Mouse (Mus musculus): ENCODE measurements around the gene 0610010K14Rik. TPM values are rescaled to one million over a fixed set of nuclear protein-coding genes. Genes with fewer than 3 reads are reported as not detected.

0610010K14Rik gene
- polyA plus RNA-seq, 1 experiment: 153 TPM

GRCm38 (mm10) chr11:70226602-70226890 lies 11.2 kb downstream of the 0610010K14Rik start:
- 81% methylated on average over 18 of the region's 18 CpGs for WGBS
- H3K27me3 ChIP-seq (ENCODE audit: control insufficient read depth, insufficient read depth, low read length): peaks cover 6% of the 10 kb centered on the region; the same call in 1 of the 2 replicates
- H3K36me3 ChIP-seq (ENCODE audit: control insufficient read depth, insufficient read depth, low read length): no peaks in the 10 kb centered on the region
- no peak overlapping the region for H3K27ac ChIP-seq (ENCODE audit: control insufficient read depth, insufficient read depth, low read length)
- no peak overlapping the region for H3K4me3 ChIP-seq (ENCODE audit: control insufficient read depth, insufficient read depth, low read length)
- DNase-seq: no peak
- peaks cover 27% of the 10 kb centered on the region for H3K4me1 ChIP-seq (replicated peaks; ENCODE audit: control insufficient read depth, insufficient read depth, low read length)
- TF ChIP-seq CTCF (IDR thresholded peaks at IDR 0.05; ENCODE audit: borderline replicate concordance, control insufficient read depth, extremely low read depth, insufficient read depth, low read length, poor library complexity) (no peak), POLR2A (IDR thresholded peaks at IDR 0.05; ENCODE audit: control insufficient read depth, extremely low read depth, insufficient read depth, low read length, poor library complexity) (no peak)

GRCm38 (mm10) chr11:70225798-70226601 lies 11.7 kb downstream of the 0610010K14Rik start:
- TF ChIP-seq CTCF (IDR thresholded peaks at IDR 0.05; ENCODE audit: borderline replicate concordance, control insufficient read depth, extremely low read depth, insufficient read depth, low read length, poor library complexity): no peak
- TF ChIP-seq POLR2A (IDR thresholded peaks at IDR 0.05; ENCODE audit: control insufficient read depth, extremely low read depth, insufficient read depth, low read length, poor library complexity): no peak
- peaks cover 30% of the 10 kb centered on the region for H3K4me1 ChIP-seq (replicated peaks; ENCODE audit: control insufficient read depth, insufficient read depth, low read length)
- no peak for DNase-seq
- 86% methylated on average over 27 of the region's 27 CpGs for WGBS
- peaks cover 6% of the 10 kb centered on the region; the same call in 1 of the 2 replicates for H3K27me3 ChIP-seq (ENCODE audit: control insufficient read depth, insufficient read depth, low read length)
- no peaks in the 10 kb centered on the region for H3K36me3 ChIP-seq (ENCODE audit: control insufficient read depth, insufficient read depth, low read length)
- no peak overlapping the region for H3K4me3 ChIP-seq (ENCODE audit: control insufficient read depth, insufficient read depth, low read length)
- no peak overlapping the region for H3K27ac ChIP-seq (ENCODE audit: control insufficient read depth, insufficient read depth, low read length)

GRCm38 (mm10) chr11:70223724-70224123 lies 14.0 kb downstream of the 0610010K14Rik start:
- H3K27me3 ChIP-seq (ENCODE audit: control insufficient read depth, insufficient read depth, low read length): no peaks in the 10 kb centered on the region; the same call in 1 of the 2 replicates
- WGBS: 21% methylated on average over 9 of the region's 9 CpGs
- H3K36me3 ChIP-seq (ENCODE audit: control insufficient read depth, insufficient read depth, low read length): no peaks in the 10 kb centered on the region
- H3K27ac ChIP-seq (ENCODE audit: control insufficient read depth, insufficient read depth, low read length): no peak overlapping the region
- peaks cover 23% of the 10 kb centered on the region for H3K4me1 ChIP-seq (replicated peaks; ENCODE audit: control insufficient read depth, insufficient read depth, low read length)
- TF ChIP-seq CTCF (IDR thresholded peaks at IDR 0.05; ENCODE audit: borderline replicate concordance, control insufficient read depth, extremely low read depth, insufficient read depth, low read length, poor library complexity) (no peak), POLR2A (IDR thresholded peaks at IDR 0.05; ENCODE audit: control insufficient read depth, extremely low read depth, insufficient read depth, low read length, poor library complexity) (no peak)
- no peak overlapping the region for H3K4me3 ChIP-seq (ENCODE audit: control insufficient read depth, insufficient read depth, low read length)
- DNase-seq: no peak

GRCm38 (mm10) chr11:70221603-70222500 lies 15.9 kb downstream of the 0610010K14Rik start:
- no peak overlapping the region for H3K27ac ChIP-seq (ENCODE audit: control insufficient read depth, insufficient read depth, low read length)
- WGBS: 18% methylated on average over 14 of the region's 14 CpGs
- no peaks in the 10 kb centered on the region; the same call in 1 of the 2 replicates for H3K27me3 ChIP-seq (ENCODE audit: control insufficient read depth, insufficient read depth, low read length)
- no peak overlapping the region for H3K4me3 ChIP-seq (ENCODE audit: control insufficient read depth, insufficient read depth, low read length)
- H3K36me3 ChIP-seq (ENCODE audit: control insufficient read depth, insufficient read depth, low read length): no peaks in the 10 kb centered on the region
- peaks cover 20% of the 10 kb centered on the region for H3K4me1 ChIP-seq (replicated peaks; ENCODE audit: control insufficient read depth, insufficient read depth, low read length)
- no peak for TF ChIP-seq CTCF (IDR thresholded peaks at IDR 0.05; ENCODE audit: borderline replicate concordance, control insufficient read depth, extremely low read depth, insufficient read depth, low read length, poor library complexity)
- no peak for TF ChIP-seq POLR2A (IDR thresholded peaks at IDR 0.05; ENCODE audit: control insufficient read depth, extremely low read depth, insufficient read depth, low read length, poor library complexity)
- DNase-seq: no peak

GRCm38 (mm10) chr11:70220731-70221602 lies 16.7 kb downstream of the 0610010K14Rik start, which contains the start of gene Slc16a13:
Gene Slc16a13, minus strand, starts transcription at chr11:70221064.
- no peak within 1 kb of the TSS for H3K27ac ChIP-seq (ENCODE audit: control insufficient read depth, insufficient read depth, low read length)
- TF ChIP-seq POLR2A (IDR thresholded peaks at IDR 0.05; ENCODE audit: control insufficient read depth, extremely low read depth, insufficient read depth, low read length, poor library complexity): peak; percentile 11; the same call in 1 of the 2 replicates
- TF ChIP-seq CTCF (IDR thresholded peaks at IDR 0.05; ENCODE audit: borderline replicate concordance, control insufficient read depth, extremely low read depth, insufficient read depth, low read length, poor library complexity): no peak
- peak within 1 kb of the TSS; percentile 51 for H3K4me3 ChIP-seq (ENCODE audit: control insufficient read depth, insufficient read depth, low read length)
- H3K36me3 ChIP-seq (ENCODE audit: control insufficient read depth, insufficient read depth, low read length): no peaks in the 10 kb centered on the region
- no peaks in the 10 kb centered on the region; the same call in 1 of the 2 replicates for H3K27me3 ChIP-seq (ENCODE audit: control insufficient read depth, insufficient read depth, low read length)
- H3K4me1 ChIP-seq (replicated peaks; ENCODE audit: control insufficient read depth, insufficient read depth, low read length): peaks cover 20% of the 10 kb centered on the region
- 0% methylated on average over 28 of the region's 28 CpGs for WGBS
- peak; percentile 89 for DNase-seq

Data from thymus, adult 2 months (tissue).